Mouse (Mus musculus): Measurements from ENCODE around the gene Pkm. TPM values are rescaled to one million over a fixed set of nuclear protein-coding genes. Genes with fewer than 3 reads are reported as not detected.

Pkm gene
- polyA plus RNA-seq (2015; fragmentation: Nextera tagmentation; extraction: Ambion mirVana): 163 and 164 TPM in 2 replicates

DNA sequence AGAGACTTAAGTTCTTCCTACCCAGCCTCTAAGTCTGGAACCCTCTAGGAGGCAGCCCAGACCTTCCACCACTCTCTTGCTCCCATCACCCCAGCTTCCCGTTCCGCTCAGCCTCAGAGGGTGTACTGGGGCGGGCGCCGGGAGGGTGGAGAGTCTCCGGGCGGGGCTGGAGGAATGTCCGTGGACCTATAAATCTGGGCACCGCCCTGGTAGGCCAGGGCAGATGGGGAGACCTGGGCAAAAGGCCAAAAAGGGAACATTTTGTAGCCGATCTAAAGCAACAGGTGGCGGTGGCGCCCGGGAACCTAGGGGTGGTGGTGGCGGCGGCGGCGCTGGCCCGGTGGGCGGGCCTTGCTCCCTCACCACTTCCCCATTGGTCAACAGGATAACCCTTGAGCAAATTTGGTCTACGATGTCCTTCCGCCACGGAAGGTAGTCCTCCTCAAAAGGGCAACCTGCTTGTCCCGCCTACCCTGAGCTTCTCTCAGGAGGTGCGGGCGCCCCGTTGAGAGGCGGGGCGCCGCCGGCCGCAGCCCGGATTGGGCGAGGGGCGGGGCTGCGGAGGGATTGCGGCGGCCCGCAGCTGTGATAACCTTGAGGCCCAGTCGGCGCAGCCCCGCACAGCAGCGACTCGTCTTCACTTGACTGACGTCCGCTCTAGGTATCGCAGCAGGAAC lies at the start of gene Pkm:
TSS of gene Pkm (plus strand) at position 411 of the 677 bp plus-strand sequence.
- Histone ChIP-seq H3K27me3 (peaks cover 81% of the 10 kb centered on the region), H3K9ac (peak within 1 kb of the TSS; percentile 52; the same call in 1 of the 2 replicates), H3K36me3 (replicated peaks) (no peaks in the 10 kb centered on the region), H3K27ac (replicated peaks) (peak within 1 kb of the TSS; percentile 77), H3K9me3 (replicated peaks) (no peaks in the 10 kb centered on the region), H3K4me1 (replicated peaks) (peaks cover 50% of the 10 kb centered on the region), H3K4me2 (peak within 1 kb of the TSS; percentile 83), H3K4me3 (replicated peaks) (peak within 1 kb of the TSS; percentile 65)
- WGBS (ENCODE audit: insufficient replicate concordance): under 1% methylated on average over 46 of the region's 46 CpGs
- ATAC-seq (ENCODE audit: insufficient read depth): peak; percentile 83

DNA sequence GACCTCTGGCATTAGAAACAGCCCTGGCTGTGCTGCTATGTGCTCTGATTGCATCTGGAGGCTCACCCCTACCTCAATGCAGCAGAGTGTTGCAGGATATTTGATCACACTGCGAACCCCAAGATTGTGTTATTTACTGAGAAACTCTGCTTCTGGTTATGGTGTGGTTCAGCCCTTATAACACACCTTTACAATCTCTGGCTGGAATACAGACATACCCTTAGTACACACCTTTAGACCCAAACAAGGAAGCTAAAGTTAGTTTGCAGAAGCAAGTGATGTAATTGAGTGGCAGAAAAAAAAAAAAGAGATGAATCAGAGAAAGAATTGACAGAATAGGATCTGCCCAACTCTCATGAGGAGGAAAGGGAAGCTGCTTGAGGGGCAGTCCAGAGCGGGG lies 45.2 kb upstream of the Pkm start:
- Histone ChIP-seq H3K4me3 (replicated peaks) (no peak overlapping the region), H3K9ac (no peak overlapping the region), H3K27ac (replicated peaks) (no peak overlapping the region), H3K4me2 (no peak overlapping the region), H3K4me1 (replicated peaks) (no peaks in the 10 kb centered on the region), H3K36me3 (replicated peaks) (no peaks in the 10 kb centered on the region), H3K27me3 (peaks cover 57% of the 10 kb centered on the region), H3K9me3 (replicated peaks) (no peaks in the 10 kb centered on the region)
- WGBS (ENCODE audit: insufficient replicate concordance): 54% methylated on average over 2 of the region's 2 CpGs
- ATAC-seq (ENCODE audit: insufficient read depth): no peak

DNA sequence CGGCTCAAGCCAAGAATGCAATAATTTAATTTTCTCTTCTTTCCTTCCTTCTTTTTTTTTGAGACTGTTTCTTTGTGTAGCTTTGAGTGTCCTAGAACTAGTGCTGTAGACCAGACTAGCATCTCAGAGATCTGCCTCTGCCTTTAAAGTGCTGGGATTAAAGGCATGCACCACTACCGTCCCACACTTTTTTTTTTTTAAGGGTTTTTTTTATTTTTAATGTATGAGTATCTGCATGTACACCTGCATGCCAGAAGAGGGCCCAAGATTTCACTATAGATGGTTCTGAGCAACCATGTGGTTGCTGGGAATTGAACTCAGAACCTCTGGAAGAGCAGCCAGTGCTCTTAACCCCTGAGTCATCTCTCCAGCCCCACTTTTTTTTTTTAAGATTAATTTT lies 40.4 kb upstream of the Pkm start:
- H3K9ac ChIP-seq: no peak overlapping the region
- H3K4me3 ChIP-seq (replicated peaks): no peak overlapping the region
- no peaks in the 10 kb centered on the region for H3K9me3 ChIP-seq (replicated peaks)
- H3K27me3 ChIP-seq: peaks cover 31% of the 10 kb centered on the region
- 79% methylated on average over 2 of the region's 2 CpGs for WGBS (ENCODE audit: insufficient replicate concordance)
- no peak overlapping the region for H3K27ac ChIP-seq (replicated peaks)
- no peak for ATAC-seq (ENCODE audit: insufficient read depth)
- H3K4me2 ChIP-seq: no peak overlapping the region
- H3K4me1 ChIP-seq (replicated peaks): peaks cover 19% of the 10 kb centered on the region
- no peaks in the 10 kb centered on the region for H3K36me3 ChIP-seq (replicated peaks)

DNA sequence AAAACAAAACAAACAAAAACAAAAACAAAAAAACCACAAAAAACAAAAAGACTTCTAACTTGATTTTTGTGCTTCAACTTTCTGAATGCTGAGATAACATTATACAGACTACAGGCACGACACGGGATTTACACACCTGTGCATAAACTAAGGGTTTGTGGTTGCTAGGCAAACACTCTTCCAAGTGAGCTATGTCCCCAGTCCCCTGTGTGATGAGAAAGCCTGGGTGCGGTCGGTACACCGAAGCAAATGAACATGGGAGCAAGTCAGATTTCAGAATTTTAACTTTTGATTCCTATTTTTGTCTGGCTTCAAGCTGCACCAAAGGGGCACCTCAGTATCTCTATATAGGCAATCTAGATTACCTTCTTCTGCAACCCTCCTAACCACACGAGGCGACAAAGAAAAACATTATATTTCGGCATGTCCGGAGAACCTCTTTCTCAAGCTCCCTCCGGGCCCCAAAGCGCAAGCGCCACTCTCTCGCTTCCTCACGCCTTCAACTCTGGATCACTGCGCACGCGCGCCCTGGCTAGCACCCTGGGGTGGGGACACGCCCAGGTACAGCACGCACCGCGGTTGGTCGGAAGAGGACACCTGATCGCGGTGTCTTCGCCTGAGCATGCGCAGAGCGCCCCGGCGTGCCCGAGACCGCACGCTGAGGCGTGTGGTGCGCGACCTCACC lies 39.4 kb upstream of the Pkm start, which contains the start of gene Parp6:
TSS of gene Parp6 (plus strand) at position 663 of the 685 bp plus-strand sequence.
- WGBS (ENCODE audit: insufficient replicate concordance): under 1% methylated on average over 36 of the region's 36 CpGs
- peak; percentile 100 for ATAC-seq (ENCODE audit: insufficient read depth)
- H3K4me1 ChIP-seq (replicated peaks): peaks cover 19% of the 10 kb centered on the region

DNA sequence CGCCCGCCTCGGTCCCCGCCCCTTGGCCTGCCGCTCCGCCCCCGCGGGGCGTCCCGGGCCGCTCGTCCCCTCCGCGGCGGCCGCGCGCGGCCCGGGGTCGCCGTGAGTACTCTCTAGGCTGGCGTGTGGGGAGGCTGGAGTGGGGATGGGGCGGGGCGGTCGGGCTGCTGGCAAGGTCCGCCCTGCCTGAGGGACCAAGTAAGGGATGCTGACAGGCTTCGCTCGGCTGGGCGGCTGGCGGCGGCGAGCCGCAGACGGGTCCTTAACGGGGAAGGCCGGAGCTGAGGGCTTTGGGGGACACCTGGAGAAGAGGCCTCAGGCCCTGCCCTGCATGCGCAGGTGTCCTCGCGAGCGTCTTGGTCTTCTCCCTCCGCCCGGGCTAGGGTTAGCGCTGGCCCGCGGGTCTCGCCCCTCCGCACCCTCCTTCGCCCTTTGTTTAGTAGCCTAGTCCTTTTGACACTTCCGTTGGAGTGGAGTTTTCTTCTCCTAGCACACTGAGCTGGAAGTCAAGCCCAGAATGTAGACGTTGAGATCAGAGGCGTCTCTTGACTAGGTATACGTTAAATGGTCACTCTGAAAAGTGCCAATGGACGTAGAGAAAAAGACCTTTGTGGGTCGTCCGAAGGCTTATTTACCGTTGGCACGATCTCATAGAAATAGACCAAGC lies 38.7 kb upstream of the Pkm start:
- ATAC-seq (ENCODE audit: insufficient read depth): peak; percentile 29
- H3K4me3 ChIP-seq (replicated peaks): peak overlapping the region; percentile 78
- H3K27me3 ChIP-seq: peaks cover 15% of the 10 kb centered on the region
- peak overlapping the region; percentile 81 for H3K9ac ChIP-seq
- H3K27ac ChIP-seq (replicated peaks): peak overlapping the region; percentile 64
- H3K9me3 ChIP-seq (replicated peaks): no peaks in the 10 kb centered on the region
- peak overlapping the region; percentile 98 for H3K4me2 ChIP-seq
- peaks cover 19% of the 10 kb centered on the region for H3K4me1 ChIP-seq (replicated peaks)
- 0 out of 2 replicates have a peak, but pooled peaks cover 3% of the 10 kb centered on the region for H3K36me3 ChIP-seq (replicated peaks)
- under 1% methylated on average over 57 of the region's 58 CpGs for WGBS (ENCODE audit: insufficient replicate concordance)

More for the DNA sequence above, 39.4 kb upstream of the Pkm start, which contains the start of gene Parp6:
- Histone ChIP-seq H3K9ac (peak within 1 kb of the TSS; percentile 81), H3K4me2 (peak within 1 kb of the TSS; percentile 98), H3K27me3 (peaks cover 22% of the 10 kb centered on the region), H3K27ac (replicated peaks) (peak within 1 kb of the TSS; percentile 64), H3K4me3 (replicated peaks) (peak within 1 kb of the TSS; percentile 78), H3K36me3 (replicated peaks) (no peaks in the 10 kb centered on the region), H3K9me3 (replicated peaks) (no peaks in the 10 kb centered on the region)

DNA sequence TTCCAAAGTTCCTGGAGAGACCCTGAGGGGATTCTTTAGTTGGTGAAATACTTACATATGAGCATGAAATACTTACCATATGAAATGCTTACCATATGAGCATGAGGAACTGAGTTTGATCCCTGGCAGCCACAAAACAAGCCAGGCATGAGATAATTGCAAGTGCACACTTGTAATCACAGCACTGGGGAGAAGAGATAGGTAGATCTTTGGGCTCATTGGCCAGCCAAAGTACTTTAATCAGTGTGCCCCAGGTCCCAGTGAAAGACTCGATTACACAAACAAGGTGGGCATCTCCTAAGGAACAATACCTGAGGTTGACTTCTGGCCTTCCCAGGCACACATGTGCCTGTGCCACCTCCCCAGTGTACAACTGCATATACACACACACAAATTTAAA lies 17.8 kb upstream of the Pkm start:
- Histone ChIP-seq H3K4me2 (no peak overlapping the region), H3K9me3 (replicated peaks) (no peaks in the 10 kb centered on the region), H3K4me3 (replicated peaks) (no peak overlapping the region), H3K36me3 (replicated peaks) (peaks cover 7% of the 10 kb centered on the region; the same call in 1 of the 2 replicates), H3K9ac (no peak overlapping the region), H3K27me3 (peaks cover 4% of the 10 kb centered on the region; the same call in 1 of the 2 replicates), H3K27ac (replicated peaks) (no peak overlapping the region), H3K4me1 (replicated peaks) (0 out of 2 replicates have a peak, but pooled peaks cover 4% of the 10 kb centered on the region)
- ATAC-seq (ENCODE audit: insufficient read depth): no peak
- 21% methylated on average over 1 of the region's 1 CpGs for WGBS (ENCODE audit: insufficient replicate concordance)

DNA sequence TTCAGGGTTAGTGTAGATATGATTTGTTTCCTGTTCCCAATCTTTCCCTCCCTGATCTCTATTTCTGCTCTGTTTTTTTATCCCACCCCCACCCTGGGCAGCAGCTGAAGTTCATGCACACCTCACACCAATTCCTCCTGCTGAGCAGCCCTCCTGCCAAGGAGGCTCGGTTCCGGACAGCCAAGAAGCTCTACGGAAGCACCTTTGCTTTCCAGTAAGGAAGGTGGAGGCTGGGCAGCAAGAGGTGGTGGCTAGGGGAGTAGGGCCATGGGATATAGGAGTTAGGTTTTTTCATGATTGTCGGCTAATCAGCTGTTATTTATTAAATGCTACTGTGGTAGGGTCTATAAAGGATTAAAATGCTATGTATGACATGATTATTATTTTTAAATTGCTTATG lies 16.2 kb upstream of the Pkm start:
- H3K4me2 ChIP-seq: no peak overlapping the region
- H3K4me3 ChIP-seq (replicated peaks): no peak overlapping the region
- 0 out of 2 replicates have a peak, but pooled peaks cover 4% of the 10 kb centered on the region for H3K4me1 ChIP-seq (replicated peaks)
- no peak overlapping the region for H3K9ac ChIP-seq
- H3K36me3 ChIP-seq (replicated peaks): peaks cover 2% of the 10 kb centered on the region; the same call in 1 of the 2 replicates
- no peak overlapping the region for H3K27ac ChIP-seq (replicated peaks)
- no peaks in the 10 kb centered on the region for H3K9me3 ChIP-seq (replicated peaks)
- ATAC-seq (ENCODE audit: insufficient read depth): no peak
- peaks cover 4% of the 10 kb centered on the region; the same call in 1 of the 2 replicates for H3K27me3 ChIP-seq
- WGBS (ENCODE audit: insufficient replicate concordance): 80% methylated on average over 4 of the region's 4 CpGs

DNA sequence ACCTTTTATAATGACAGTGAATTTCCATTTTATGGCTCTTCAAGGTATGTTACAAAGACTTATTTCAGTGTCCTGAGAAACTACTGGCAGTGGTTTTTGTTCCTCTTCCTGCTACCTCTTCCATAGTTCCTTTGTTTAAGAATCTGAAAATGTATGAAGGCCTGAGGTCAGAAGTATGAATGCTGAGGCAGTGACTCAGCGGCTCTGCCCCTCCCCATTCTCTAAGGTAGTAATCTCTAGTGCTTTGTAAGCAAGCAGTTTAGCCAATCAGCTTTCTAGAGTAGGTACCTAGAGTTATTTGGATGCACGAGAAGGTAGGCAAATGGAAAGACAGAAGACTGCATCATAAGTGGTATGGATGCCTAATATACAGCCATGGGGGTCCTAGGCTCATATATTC lies 14.8 kb upstream of the Pkm start:
- Histone ChIP-seq H3K4me1 (replicated peaks) (0 out of 2 replicates have a peak, but pooled peaks cover 4% of the 10 kb centered on the region), H3K27me3 (peaks cover 4% of the 10 kb centered on the region; the same call in 1 of the 2 replicates), H3K36me3 (replicated peaks) (0 out of 2 replicates have a peak, but pooled peaks cover 2% of the 10 kb centered on the region), H3K9ac (no peak overlapping the region), H3K4me2 (no peak overlapping the region), H3K4me3 (replicated peaks) (no peak overlapping the region), H3K27ac (replicated peaks) (no peak overlapping the region), H3K9me3 (replicated peaks) (no peaks in the 10 kb centered on the region)
- 57% methylated on average over 2 of the region's 2 CpGs for whole genome bisulfite sequencing (ENCODE audit: insufficient replicate concordance)
- ATAC-seq (ENCODE audit: insufficient read depth): no peak

DNA sequence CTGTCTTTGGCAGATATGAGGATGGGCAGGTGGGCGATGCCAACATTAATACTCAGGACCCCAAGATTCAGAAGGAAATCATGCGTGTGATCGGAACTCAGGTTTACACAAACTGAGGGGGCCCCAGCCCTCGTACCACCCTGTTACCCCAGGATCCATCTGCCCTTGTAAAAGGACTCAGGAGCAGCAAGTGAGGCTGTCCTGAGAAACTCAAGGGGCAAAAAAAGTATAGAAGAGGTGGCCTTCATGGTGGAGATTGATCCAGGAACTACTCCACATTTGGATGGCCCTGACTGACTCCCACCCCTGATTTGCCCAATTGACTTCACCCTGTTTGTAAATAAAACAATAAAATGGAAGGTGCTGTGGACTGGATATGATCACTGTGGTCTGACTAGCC lies 6.3 kb upstream of the Pkm start:
- Histone ChIP-seq H3K27ac (replicated peaks) (no peak overlapping the region), H3K4me2 (no peak overlapping the region), H3K4me3 (replicated peaks) (no peak overlapping the region), H3K9me3 (replicated peaks) (no peaks in the 10 kb centered on the region), H3K36me3 (replicated peaks) (no peaks in the 10 kb centered on the region), H3K9ac (no peak overlapping the region), H3K4me1 (replicated peaks) (peaks cover 12% of the 10 kb centered on the region), H3K27me3 (peaks cover 33% of the 10 kb centered on the region)
- no peak for ATAC-seq (ENCODE audit: insufficient read depth)
- WGBS (ENCODE audit: insufficient replicate concordance): 74% methylated on average over 4 of the region's 4 CpGs

DNA sequence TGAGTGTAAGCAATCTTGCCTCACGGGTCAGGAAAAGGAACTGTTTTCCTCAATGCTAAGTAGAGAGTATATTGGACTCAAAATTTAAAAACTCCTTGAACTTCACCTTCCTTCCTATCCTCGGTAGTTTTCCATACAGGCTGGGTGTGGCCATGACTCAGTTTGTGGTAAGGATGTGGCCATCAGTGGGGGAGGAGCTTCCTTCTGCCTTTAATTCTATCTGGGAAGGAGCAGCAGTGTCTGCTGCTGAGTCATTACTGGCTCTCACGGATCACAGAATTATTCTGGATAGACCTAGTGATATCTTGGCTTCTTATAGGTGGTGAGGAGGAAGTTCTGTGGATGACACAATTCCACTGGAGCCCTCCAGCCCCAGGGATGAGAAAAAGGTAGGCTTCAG lies 2.8 kb upstream of the Pkm start:
- H3K4me2 ChIP-seq: peak overlapping the region; percentile 1; the same call in 1 of the 2 replicates
- H3K36me3 ChIP-seq (replicated peaks): no peaks in the 10 kb centered on the region
- ATAC-seq (ENCODE audit: insufficient read depth): no peak
- H3K4me1 ChIP-seq (replicated peaks): peaks cover 31% of the 10 kb centered on the region
- H3K9me3 ChIP-seq (replicated peaks): no peaks in the 10 kb centered on the region
- H3K27me3 ChIP-seq: peaks cover 68% of the 10 kb centered on the region
- H3K4me3 ChIP-seq (replicated peaks): no peak overlapping the region
- 0 out of 2 replicates have a peak overlapping the region, but pooled peaks have one; percentile 0 for H3K27ac ChIP-seq (replicated peaks)
- H3K9ac ChIP-seq: no peak overlapping the region
- WGBS (ENCODE audit: insufficient replicate concordance): 2% methylated on average over 3 of the region's 3 CpGs
